Mouse (Mus musculus) kidney, embryonic 14.5 days (tissue): Measurements from ENCODE around the gene Atg2a. TPM values are rescaled to one million over a fixed set of nuclear protein-coding genes. Genes with fewer than 3 reads are reported as not detected.
A peak's percentile ranks its signal among the peaks of the same experiment; 100 is the strongest.

Source experiments
- ATAC-seq: fragments of 200-750 bp; cut with Nextera tagmentation; 2 replicates; pipeline ENCODE4 v1.8.0; 2017; ENCODE audit warnings: moderate number of reproducible peaks, mild to moderate bottlenecking, moderate TSS enrichment, moderate library complexity; ENCODE audit not compliant: low FRiP score, low TSS enrichment
- H3K27ac ChIP-seq: fragments of 300-500 bp; sonication (generic); 2 replicates; pipeline ENCODE4 v1.5.1; 2014; ENCODE audit warnings: low read depth, mild to moderate bottlenecking, low read length, moderate library complexity, mixed read lengths
- H3K27me3 ChIP-seq: fragments of 300-500 bp; sonication (generic); 2 replicates; pipeline ENCODE4 v1.6.1; 2014; ENCODE audit warnings: mild to moderate bottlenecking, low read length; ENCODE audit not compliant: control insufficient read depth, insufficient read depth
- H3K36me3 ChIP-seq: fragments of 300-500 bp; sonication (generic); 2 replicates; pipeline ENCODE4 v1.6.1; 2014; ENCODE audit warnings: low read length, mixed read lengths; ENCODE audit not compliant: control insufficient read depth, insufficient read depth
- H3K4me1 ChIP-seq: fragments of 300-500 bp; sonication (generic); 2 replicates; pipeline ENCODE4 v1.6.1; 2014; ENCODE audit warnings: low read length, mixed read lengths; ENCODE audit not compliant: control insufficient read depth, insufficient read depth
- H3K4me2 ChIP-seq: fragments of 300-500 bp; sonication (generic); replicated peaks from 2 replicates; pipeline ENCODE4 v1.6.1; 2014; ENCODE audit warnings: low read depth, mild to moderate bottlenecking, low read length
- H3K4me3 ChIP-seq: fragments of 300-500 bp; sonication (generic); 2 replicates; pipeline ENCODE4 v1.5.1; 2014; ENCODE audit warnings: mild to moderate bottlenecking, low read length
- H3K9ac ChIP-seq: fragments of 300-500 bp; sonication (generic); 2 replicates; pipeline ENCODE4 v1.6.1; 2014; ENCODE audit warnings: low read depth, mild to moderate bottlenecking, low read length, moderate library complexity
- H3K9me3 ChIP-seq: fragments of 300-500 bp; sonication (generic); 2 replicates; pipeline ENCODE4 v1.6.1; 2016; ENCODE audit warnings: low read length; ENCODE audit not compliant: control insufficient read depth
- WGBS: fragments of 180-500 bp; shearing (Covaris S2); extraction: QIAGEN DNeasy Blood & Tissue Kit; methylation state at CpG from one replicate; pipeline ENCODE4 v1.1.7; 2014; 5-methylcytosine and 5-hydroxymethylcytosine counted together
- polyA plus RNA-seq: library from polyadenylated mRNA; unstranded; fragments of >200 nt; fragmentation: Nextera tagmentation; extraction: Ambion mirVana; gene quantifications from 2 replicates; pipeline ENCODE4 v1.2.1, GENCODE M21; 2014

Gene Atg2a
- polyA plus RNA-seq, 1 experiment from 2014 or later, result 12.4 TPM

DNA sequence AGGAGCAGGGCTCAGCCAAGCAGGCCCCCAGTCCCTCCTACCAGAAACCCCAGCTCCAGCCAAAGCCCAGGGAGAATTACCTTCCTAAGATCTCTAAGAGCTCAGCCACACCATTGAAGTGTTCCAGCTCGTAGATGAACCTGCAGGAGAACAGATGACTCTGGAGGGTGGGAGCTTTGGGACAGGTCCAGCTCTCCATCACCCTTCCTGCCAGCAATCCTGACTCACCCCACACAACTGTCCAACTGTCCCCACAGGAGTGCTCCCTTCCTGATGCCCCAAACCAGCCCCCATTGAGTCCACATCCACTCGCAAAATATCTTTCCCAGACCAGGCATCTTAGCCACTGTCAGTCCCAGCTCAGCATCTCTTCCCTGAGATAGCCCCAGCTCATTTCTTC lies 10.4 kb upstream of the Atg2a start:
- no peak overlapping the region for H3K4me3 ChIP-seq
- H3K9ac ChIP-seq, result no peak overlapping the region
- WGBS, result 91% methylated on average over 2 of the region's 2 CpGs
- no peak overlapping the region for H3K27ac ChIP-seq
- no peak for ATAC-seq
- no peaks in the 10 kb centered on the region for H3K27me3 ChIP-seq
- H3K36me3 ChIP-seq, result peaks cover 43% of the 10 kb centered on the region
- H3K4me2 ChIP-seq, result no peak overlapping the region
- no peaks in the 10 kb centered on the region for H3K9me3 ChIP-seq
- H3K4me1 ChIP-seq, result peaks cover 17% of the 10 kb centered on the region

DNA sequence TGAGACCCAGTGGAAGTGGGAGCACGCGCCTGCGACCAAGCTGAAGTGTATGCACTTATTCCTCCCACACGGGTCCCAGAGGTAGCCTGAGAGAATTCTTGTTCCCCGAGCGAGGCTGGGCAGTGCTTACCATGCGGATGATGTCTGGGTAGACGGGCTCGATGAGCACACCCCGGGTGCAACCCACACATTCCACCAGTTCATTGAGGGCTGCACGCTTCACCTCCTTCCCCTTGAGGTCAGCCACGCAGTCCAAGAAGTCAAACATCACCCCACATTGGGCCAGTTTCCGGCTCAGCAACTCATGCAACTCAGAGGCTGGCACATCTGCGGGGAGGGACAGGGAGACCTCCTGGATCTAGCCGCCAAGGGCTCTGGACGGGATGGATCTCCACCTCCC lies 7.8 kb upstream of the Atg2a start:
- no peaks in the 10 kb centered on the region for H3K27me3 ChIP-seq
- no peak overlapping the region for H3K4me3 ChIP-seq
- ATAC-seq, result no peak
- no peak overlapping the region for H3K27ac ChIP-seq
- WGBS, result 43% methylated on average over 16 of the region's 16 CpGs
- H3K4me1 ChIP-seq, result peaks cover 17% of the 10 kb centered on the region
- no peak overlapping the region; the same call in 1 of the 2 replicates for H3K4me2 ChIP-seq
- H3K9ac ChIP-seq, result no peak overlapping the region
- peaks cover 34% of the 10 kb centered on the region; the same call in 1 of the 2 replicates for H3K36me3 ChIP-seq
- H3K9me3 ChIP-seq, result no peaks in the 10 kb centered on the region

DNA sequence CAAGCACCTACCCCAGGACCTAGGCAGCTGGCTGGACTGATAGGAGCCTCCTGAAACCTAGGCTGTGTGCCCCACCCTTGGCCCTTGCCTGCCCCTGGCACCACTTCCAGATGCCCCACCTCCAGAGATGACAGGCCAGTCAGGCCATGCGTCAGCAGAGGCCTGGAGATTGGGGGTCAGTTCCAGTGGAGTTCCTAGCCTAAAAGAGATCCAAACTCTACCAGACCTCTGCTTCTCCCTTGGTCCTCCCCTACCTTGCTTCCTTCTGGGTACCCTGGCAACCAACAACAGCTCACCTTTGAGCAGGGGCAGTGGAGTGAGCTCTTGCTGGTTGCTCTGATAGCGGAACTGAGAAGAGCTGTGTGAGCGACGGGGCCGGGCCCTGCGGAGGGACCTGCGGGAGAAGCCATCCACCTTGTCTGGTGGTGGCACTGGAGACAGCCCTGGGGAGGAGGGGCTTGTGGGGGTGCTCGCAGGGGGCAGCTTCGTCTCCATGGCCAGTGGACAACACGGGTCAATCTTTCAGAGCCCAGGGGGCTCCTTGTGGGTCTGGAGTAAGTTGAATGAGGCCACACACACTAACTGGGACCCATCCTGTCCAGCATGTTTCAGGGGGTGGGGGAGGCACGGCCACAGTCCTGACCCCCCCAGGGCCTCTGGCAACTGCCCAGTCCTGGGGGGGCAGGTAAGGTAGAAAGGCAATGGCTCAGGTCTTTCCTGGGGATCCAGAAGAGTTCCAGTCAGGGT lies 7.0 kb upstream of the Atg2a start:
- H3K4me2 ChIP-seq, result peak overlapping the region; percentile 88
- peak overlapping the region; percentile 79; the same call in 1 of the 2 replicates for H3K9ac ChIP-seq
- peaks cover 28% of the 10 kb centered on the region; the same call in 1 of the 2 replicates for H3K36me3 ChIP-seq
- peak overlapping the region; percentile 76 for H3K4me3 ChIP-seq
- H3K27me3 ChIP-seq, result no peaks in the 10 kb centered on the region
- H3K27ac ChIP-seq, result no peak overlapping the region
- no peaks in the 10 kb centered on the region for H3K9me3 ChIP-seq
- 71% methylated on average over 11 of the region's 11 CpGs for WGBS
- ATAC-seq, result no peak
- peaks cover 17% of the 10 kb centered on the region for H3K4me1 ChIP-seq

DNA sequence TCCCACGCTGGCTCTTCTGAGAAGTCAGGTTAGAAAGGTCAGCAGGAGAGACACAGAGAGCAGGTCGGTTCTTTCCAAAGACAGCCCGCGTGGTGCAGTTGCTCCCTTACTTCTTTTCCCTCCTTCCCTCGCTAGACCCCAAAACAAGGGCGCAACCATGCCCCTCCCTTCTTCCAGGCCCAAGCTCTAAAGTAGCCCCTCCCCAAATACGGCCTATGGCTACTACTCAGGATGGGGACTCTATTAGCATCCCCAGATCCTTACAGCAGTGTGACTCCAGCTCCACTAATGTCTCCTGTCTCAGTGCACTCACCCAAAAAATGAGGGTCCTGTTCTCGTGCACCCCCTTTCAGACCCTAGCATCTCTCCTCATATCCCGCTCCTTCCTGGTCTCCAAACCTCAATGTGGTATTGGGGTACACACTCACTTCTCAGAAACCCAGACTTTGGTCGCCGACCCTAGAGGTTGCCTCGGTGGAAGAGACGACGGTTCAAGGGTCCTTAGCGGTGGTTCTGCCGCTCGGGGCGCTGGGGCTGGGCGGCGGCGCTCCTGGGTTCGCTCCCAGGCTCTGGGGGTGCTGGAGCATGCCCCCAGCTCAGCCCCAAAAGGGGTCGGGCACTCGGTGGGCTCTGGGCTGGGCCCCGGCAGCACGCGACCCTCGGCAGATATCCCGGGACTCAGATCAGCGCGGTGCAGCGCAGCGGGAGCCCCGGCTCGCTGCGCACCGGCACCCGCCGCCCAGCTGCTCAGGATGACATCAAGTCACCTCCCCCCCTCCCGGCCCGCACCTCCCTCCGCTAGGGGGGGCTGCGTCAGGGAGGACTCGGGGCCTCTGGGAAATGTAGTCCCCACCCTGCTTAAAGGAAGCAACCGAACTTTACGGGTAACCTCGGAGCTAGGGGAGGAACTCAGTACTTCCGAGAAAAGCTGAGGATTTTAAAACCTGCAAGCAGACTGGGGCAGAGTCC lies 6.1 kb upstream of the Atg2a start, which contains the start of gene Ppp2r5b:
TSS of gene Ppp2r5b (minus strand) at position 789 of the 969 bp plus-strand sequence.
- H3K4me3 ChIP-seq, result peak within 1 kb of the TSS; percentile 76
- peaks cover 19% of the 10 kb centered on the region; the same call in 1 of the 2 replicates for H3K36me3 ChIP-seq
- no peaks in the 10 kb centered on the region for H3K27me3 ChIP-seq
- H3K4me1 ChIP-seq, result peaks cover 17% of the 10 kb centered on the region
- H3K27ac ChIP-seq, result peak within 1 kb of the TSS; percentile 96
- 1% methylated on average over 48 of the region's 48 CpGs for WGBS
- peak; percentile 91 for ATAC-seq
- no peaks in the 10 kb centered on the region for H3K9me3 ChIP-seq
- peak within 1 kb of the TSS; percentile 79 for H3K9ac ChIP-seq
- peak within 1 kb of the TSS; percentile 88 for H3K4me2 ChIP-seq

DNA sequence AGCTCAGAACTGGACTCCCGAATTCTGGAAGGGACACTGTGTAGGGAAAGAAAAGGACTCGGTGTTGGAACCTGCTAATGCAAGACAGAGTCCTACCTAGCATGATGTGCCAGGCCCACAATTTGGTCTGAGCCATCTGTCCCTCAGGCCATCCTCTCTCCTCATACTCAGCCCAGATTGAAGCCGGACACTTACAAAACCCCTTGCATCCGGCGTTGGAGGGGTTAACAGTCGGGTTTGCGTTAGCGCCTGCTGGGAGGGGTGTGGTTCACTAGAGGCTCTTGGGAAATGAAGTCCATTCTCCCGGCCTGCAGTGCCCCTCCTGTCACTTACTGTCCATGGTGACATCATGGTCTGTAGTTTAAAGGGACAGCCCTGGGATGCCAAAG lies 5.4 kb upstream of the Atg2a start:
- ATAC-seq, result peak; percentile 87
- WGBS, result under 1% methylated on average over 9 of the region's 9 CpGs
- no peaks in the 10 kb centered on the region for H3K9me3 ChIP-seq

GRCm38 (mm10) chr19:6236842-6237241 lies 4.6 kb upstream of the Atg2a start:
- 79% methylated on average over 7 of the region's 7 CpGs for WGBS

More for the DNA sequence above, 5.4 kb upstream of the Atg2a start:
- Histone ChIP-seq H3K36me3 (peaks cover 14% of the 10 kb centered on the region; the same call in 1 of the 2 replicates), H3K27me3 (no peaks in the 10 kb centered on the region), H3K9ac (peak overlapping the region; percentile 79; the same call in 1 of the 2 replicates), H3K4me2 (peak overlapping the region; percentile 88), H3K4me3 (peak overlapping the region; percentile 76), H3K27ac (peak overlapping the region; percentile 96), H3K4me1 (peaks cover 22% of the 10 kb centered on the region)

DNA sequence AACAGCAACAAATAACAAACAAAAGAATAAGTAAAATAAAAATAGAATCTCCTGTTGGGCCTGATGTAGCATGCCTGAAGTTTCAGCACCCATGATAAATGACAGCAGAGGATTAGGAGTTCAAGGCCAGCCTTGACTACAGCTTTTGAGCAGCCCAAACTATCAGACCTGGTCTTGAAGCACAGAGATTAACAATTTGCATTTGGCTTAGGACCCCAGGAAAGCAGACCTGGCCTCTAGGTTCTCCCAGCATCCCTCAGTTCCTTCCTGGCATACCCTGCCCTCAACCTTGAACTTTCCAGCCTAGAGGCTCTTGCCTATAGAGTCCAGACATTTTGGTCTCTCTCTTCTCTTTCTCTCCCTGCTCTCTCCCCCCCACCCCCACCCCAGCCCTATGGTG lies 2.7 kb upstream of the Atg2a start:
- Histone ChIP-seq H3K9ac (no peak overlapping the region), H3K4me3 (no peak overlapping the region), H3K4me1 (peaks cover 30% of the 10 kb centered on the region), H3K27me3 (no peaks in the 10 kb centered on the region), H3K4me2 (no peak overlapping the region), H3K27ac (no peak overlapping the region), H3K36me3 (no peaks in the 10 kb centered on the region), H3K9me3 (no peaks in the 10 kb centered on the region)
- ATAC-seq, result no peak

More at GRCm38 (mm10) chr19:6236842-6237241, 4.6 kb upstream of the Atg2a start:
- Histone ChIP-seq H3K27me3 (no peaks in the 10 kb centered on the region), H3K4me3 (no peak overlapping the region), H3K4me1 (peaks cover 22% of the 10 kb centered on the region), H3K36me3 (peaks cover 7% of the 10 kb centered on the region; the same call in 1 of the 2 replicates), H3K4me2 (no peak overlapping the region), H3K9ac (no peak overlapping the region), H3K27ac (no peak overlapping the region), H3K9me3 (no peaks in the 10 kb centered on the region)
- no peak for ATAC-seq

DNA sequence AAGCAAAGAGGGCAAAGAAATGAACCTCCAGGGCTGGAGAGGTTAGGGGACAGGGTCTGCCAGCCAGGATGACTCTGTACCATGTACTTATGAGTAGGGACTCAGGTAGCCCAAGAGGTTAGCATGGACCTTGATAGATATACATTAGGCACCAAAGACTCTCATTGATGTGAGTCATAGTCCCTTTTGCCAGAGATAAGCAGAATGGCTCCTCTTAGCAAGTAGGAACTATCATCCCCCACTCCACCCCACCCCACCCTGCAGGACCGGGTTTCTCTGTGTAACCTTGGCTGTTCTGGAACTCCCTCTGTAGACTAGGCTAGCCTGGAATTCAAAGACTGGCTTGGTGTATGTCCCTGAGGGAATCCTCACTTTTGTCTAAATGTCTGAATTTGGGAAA lies 1.3 kb upstream of the Atg2a start:
- no peaks in the 10 kb centered on the region for H3K27me3 ChIP-seq
- peaks cover 17% of the 10 kb centered on the region for H3K4me1 ChIP-seq
- 83% methylated on average over 1 of the region's 1 CpGs for WGBS
- no peak for ATAC-seq
- H3K27ac ChIP-seq, result no peak overlapping the region
- no peak overlapping the region for H3K4me3 ChIP-seq
- H3K4me2 ChIP-seq, result no peak overlapping the region
- no peak overlapping the region for H3K9ac ChIP-seq
- H3K36me3 ChIP-seq, result peaks cover 10% of the 10 kb centered on the region
- no peaks in the 10 kb centered on the region for H3K9me3 ChIP-seq
